Mouse (Mus musculus): ENCODE data around the gene Gria1. TPM values are rescaled to one million over a fixed set of nuclear protein-coding genes. Genes with fewer than 3 reads are reported as not detected.
A peak's percentile ranks its signal among the peaks of the same experiment; 100 is the strongest.

Gria1 gene
- polyA plus RNA-seq, 1 experiment from 2014 or later, result 0.63 TPM

- H3K9me3 ChIP-seq (ENCODE audit: control insufficient read depth, low read length), result no peaks in the 10 kb centered on the region
- H3K4me1 ChIP-seq (replicated peaks; ENCODE audit: control insufficient read depth, insufficient read depth), result no peaks in the 10 kb centered on the region
- no peaks in the 10 kb centered on the region for H3K36me3 ChIP-seq (ENCODE audit: control insufficient read depth, insufficient read depth, low read length)
- no peak overlapping the region for H3K27ac ChIP-seq (replicated peaks)
- no peak overlapping the region for H3K4me2 ChIP-seq (replicated peaks; ENCODE audit: low read depth)
- H3K27me3 ChIP-seq (ENCODE audit: control insufficient read depth, insufficient read depth, low read length), result no peaks in the 10 kb centered on the region
- TF ChIP-seq EP300 (optimal IDR thresholded peaks at IDR 0.05) (no peak), CTCF (IDR thresholded peaks at IDR 0.05; ENCODE audit: low read depth) (no peak)
- no peak for DNase-seq (ENCODE audit: low spot score)
- 60% methylated on average over 9 of the region's 9 CpGs for WGBS
- no peak for ATAC-seq (ENCODE audit: low FRiP score, low TSS enrichment)
- H3K9ac ChIP-seq (ENCODE audit: low read length), result no peak overlapping the region
- no peak overlapping the region for H3K4me3 ChIP-seq (ENCODE audit: low read depth, low read length)
Measured at GRCm38 (mm10) chr11:57013464-57014190, 2.4 kb downstream of the Gria1 start.

DNA sequence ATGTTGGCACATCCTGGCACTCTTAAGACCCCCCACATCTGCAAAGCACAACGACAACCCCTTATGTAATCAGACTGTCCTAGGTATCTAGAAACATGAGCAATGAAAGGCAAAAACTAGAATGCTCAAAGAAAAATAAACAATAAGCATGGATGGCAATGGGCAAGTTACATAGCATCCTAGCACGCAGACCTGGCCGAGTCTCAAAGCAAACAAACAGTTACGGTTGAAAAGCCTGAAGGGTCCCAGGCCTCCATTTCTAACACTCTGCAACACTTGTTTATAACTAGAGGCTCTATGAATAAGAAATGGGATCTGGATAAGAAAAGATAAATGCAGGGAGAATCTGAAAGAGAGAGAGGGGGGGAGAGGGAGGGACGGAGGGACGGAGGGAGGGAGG, 3.2 kb downstream of the Gria1 start:
- TF ChIP-seq CTCF (IDR thresholded peaks at IDR 0.05; ENCODE audit: low read depth), result no peak
- no peak for TF ChIP-seq EP300 (optimal IDR thresholded peaks at IDR 0.05)
- 45% methylated on average over 6 of the region's 6 CpGs for WGBS
- DNase-seq (ENCODE audit: low spot score) (no peak), ATAC-seq (ENCODE audit: low FRiP score, low TSS enrichment) (no peak)
- Histone ChIP-seq H3K36me3 (ENCODE audit: control insufficient read depth, insufficient read depth, low read length) (no peaks in the 10 kb centered on the region), H3K9ac (ENCODE audit: low read length) (no peak overlapping the region), H3K27me3 (ENCODE audit: control insufficient read depth, insufficient read depth, low read length) (no peaks in the 10 kb centered on the region), H3K9me3 (ENCODE audit: control insufficient read depth, low read length) (no peaks in the 10 kb centered on the region), H3K27ac (replicated peaks) (no peak overlapping the region), H3K4me1 (replicated peaks; ENCODE audit: control insufficient read depth, insufficient read depth) (no peaks in the 10 kb centered on the region), H3K4me3 (ENCODE audit: low read depth, low read length) (no peak overlapping the region), H3K4me2 (replicated peaks; ENCODE audit: low read depth) (no peak overlapping the region)

DNA sequence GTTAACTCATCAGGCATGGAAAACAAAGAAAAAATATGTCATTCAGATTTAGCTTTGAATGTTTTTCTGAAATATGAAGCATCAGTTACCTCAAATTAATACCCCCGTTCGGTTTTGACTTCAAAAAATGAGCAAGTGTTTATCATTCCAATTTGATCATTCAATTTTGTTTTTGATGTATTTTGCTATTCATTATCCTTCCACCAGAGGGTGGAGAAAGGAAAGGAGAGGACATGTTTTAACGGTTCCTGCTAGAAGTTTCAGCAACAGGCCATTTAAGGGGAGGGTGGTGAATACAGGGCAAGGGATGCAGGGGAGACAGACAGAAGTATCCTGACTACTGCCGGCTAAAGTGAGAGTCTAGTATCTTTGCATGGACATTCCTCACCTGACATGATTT, 7.3 kb downstream of the Gria1 start:
- Histone ChIP-seq H3K27ac (replicated peaks) (no peak overlapping the region), H3K4me2 (replicated peaks; ENCODE audit: low read depth) (no peak overlapping the region), H3K27me3 (ENCODE audit: control insufficient read depth, insufficient read depth, low read length) (no peaks in the 10 kb centered on the region), H3K4me3 (ENCODE audit: low read depth, low read length) (no peak overlapping the region), H3K9me3 (ENCODE audit: control insufficient read depth, low read length) (no peaks in the 10 kb centered on the region), H3K9ac (ENCODE audit: low read length) (no peak overlapping the region), H3K4me1 (replicated peaks; ENCODE audit: control insufficient read depth, insufficient read depth) (no peaks in the 10 kb centered on the region), H3K36me3 (ENCODE audit: control insufficient read depth, insufficient read depth, low read length) (no peaks in the 10 kb centered on the region)
- DNase-seq (ENCODE audit: low spot score) (no peak), ATAC-seq (ENCODE audit: low FRiP score, low TSS enrichment) (no peak)
- peak; percentile 59 for TF ChIP-seq CTCF (IDR thresholded peaks at IDR 0.05; ENCODE audit: low read depth)
- TF ChIP-seq EP300 (optimal IDR thresholded peaks at IDR 0.05), result no peak
- 44% methylated on average over 4 of the region's 4 CpGs for WGBS

- Histone ChIP-seq H3K36me3 (ENCODE audit: control insufficient read depth, insufficient read depth, low read length) (no peaks in the 10 kb centered on the region), H3K9me3 (ENCODE audit: control insufficient read depth, low read length) (no peaks in the 10 kb centered on the region), H3K4me3 (ENCODE audit: low read depth, low read length) (no peak overlapping the region), H3K4me1 (replicated peaks; ENCODE audit: control insufficient read depth, insufficient read depth) (no peaks in the 10 kb centered on the region), H3K9ac (ENCODE audit: low read length) (no peak overlapping the region), H3K27ac (replicated peaks) (no peak overlapping the region), H3K27me3 (ENCODE audit: control insufficient read depth, insufficient read depth, low read length) (no peaks in the 10 kb centered on the region), H3K4me2 (replicated peaks; ENCODE audit: low read depth) (no peak overlapping the region)
- ATAC-seq (ENCODE audit: low FRiP score, low TSS enrichment) (no peak), DNase-seq (ENCODE audit: low spot score) (no peak)
- WGBS, result 55% methylated on average over 4 of the region's 4 CpGs
- no peak for TF ChIP-seq CTCF (IDR thresholded peaks at IDR 0.05; ENCODE audit: low read depth)
- no peak for TF ChIP-seq EP300 (optimal IDR thresholded peaks at IDR 0.05)
Measured at GRCm38 (mm10) chr11:57022400-57022799, 11.2 kb downstream of the Gria1 start.

DNA sequence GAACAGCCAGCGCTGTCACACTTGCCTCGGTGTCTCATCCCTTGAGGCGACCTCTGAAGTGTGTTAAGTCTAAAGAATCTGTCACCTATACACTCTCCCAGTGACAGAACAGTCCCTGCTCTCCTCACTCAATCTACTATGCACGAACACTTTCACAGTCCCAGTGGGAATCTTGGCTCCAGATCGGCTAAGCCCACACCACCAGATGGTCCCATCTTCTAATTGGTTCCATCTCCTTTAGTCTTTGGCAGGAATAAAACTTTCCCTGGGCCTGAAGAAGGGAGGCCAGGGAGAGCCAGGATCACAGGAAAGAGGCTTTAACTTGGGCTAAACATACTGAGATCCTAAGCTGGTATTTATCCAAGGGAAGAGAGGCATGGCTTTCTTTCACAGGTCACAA, 19.3 kb downstream of the Gria1 start:
- 71% methylated on average over 5 of the region's 5 CpGs for WGBS
- no peak for DNase-seq (ENCODE audit: low spot score)
- no peaks in the 10 kb centered on the region for H3K36me3 ChIP-seq (ENCODE audit: control insufficient read depth, insufficient read depth, low read length)
- no peak overlapping the region for H3K9ac ChIP-seq (ENCODE audit: low read length)
- ATAC-seq (ENCODE audit: low FRiP score, low TSS enrichment), result no peak
- H3K9me3 ChIP-seq (ENCODE audit: control insufficient read depth, low read length), result no peaks in the 10 kb centered on the region
- H3K4me1 ChIP-seq (replicated peaks; ENCODE audit: control insufficient read depth, insufficient read depth), result no peaks in the 10 kb centered on the region
- no peaks in the 10 kb centered on the region for H3K27me3 ChIP-seq (ENCODE audit: control insufficient read depth, insufficient read depth, low read length)
- no peak overlapping the region for H3K4me3 ChIP-seq (ENCODE audit: low read depth, low read length)
- H3K4me2 ChIP-seq (replicated peaks; ENCODE audit: low read depth), result no peak overlapping the region
- H3K27ac ChIP-seq (replicated peaks), result no peak overlapping the region
- no peak for TF ChIP-seq CTCF (IDR thresholded peaks at IDR 0.05; ENCODE audit: low read depth)

DNA sequence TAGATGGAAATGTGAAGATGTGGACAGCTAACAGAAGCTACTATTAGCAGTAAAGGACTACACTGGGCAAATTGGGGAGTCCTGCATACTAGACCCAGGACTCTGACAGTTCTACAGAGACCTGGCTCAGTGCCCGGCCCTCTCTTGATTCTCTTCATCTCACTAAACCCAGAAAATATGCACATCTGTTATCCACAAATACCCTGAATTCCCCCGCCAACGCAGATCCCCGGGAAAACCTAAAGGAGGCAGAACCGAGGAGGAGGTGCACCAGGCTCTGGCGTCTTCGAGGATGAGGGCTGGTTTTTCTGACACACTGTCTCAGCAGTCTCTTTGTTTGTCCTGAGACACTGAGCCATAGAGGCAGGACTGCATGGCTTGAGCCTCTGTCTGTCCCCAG, 27.6 kb downstream of the Gria1 start:
- H3K4me2 ChIP-seq (replicated peaks; ENCODE audit: low read depth), result no peak overlapping the region
- no peaks in the 10 kb centered on the region for H3K27me3 ChIP-seq (ENCODE audit: control insufficient read depth, insufficient read depth, low read length)
- H3K36me3 ChIP-seq (ENCODE audit: control insufficient read depth, insufficient read depth, low read length), result no peaks in the 10 kb centered on the region
- 43% methylated on average over 7 of the region's 7 CpGs for WGBS
- H3K9ac ChIP-seq (ENCODE audit: low read length), result no peak overlapping the region
- H3K27ac ChIP-seq (replicated peaks), result no peak overlapping the region
- ATAC-seq (ENCODE audit: low FRiP score, low TSS enrichment) (no peak), DNase-seq (ENCODE audit: low spot score) (no peak)
- no peaks in the 10 kb centered on the region for H3K4me1 ChIP-seq (replicated peaks; ENCODE audit: control insufficient read depth, insufficient read depth)
- no peak overlapping the region for H3K4me3 ChIP-seq (ENCODE audit: low read depth, low read length)
- TF ChIP-seq EP300 (optimal IDR thresholded peaks at IDR 0.05), result no peak
- no peak for TF ChIP-seq CTCF (IDR thresholded peaks at IDR 0.05; ENCODE audit: low read depth)
- H3K9me3 ChIP-seq (ENCODE audit: control insufficient read depth, low read length), result no peaks in the 10 kb centered on the region

Data from stomach, postnatal 0 days (tissue).